Mouse (Mus musculus) thymus, adult 2 months (tissue): ENCODE measurements around the gene Med9. TPM values are rescaled to one million over a fixed set of nuclear protein-coding genes. Genes with fewer than 3 reads are reported as not detected.

Experiments used
- DNase-seq: peaks from one replicate; pipeline ENCODE4 v3.0.0; 2021
- H3K27ac ChIP-seq: fragments of 200-500 bp; 2 replicates; pipeline ENCODE4 v1.5.1; 2012; ENCODE audit warnings: low read length, control low read depth; ENCODE audit not compliant: control insufficient read depth, insufficient read depth
- H3K27me3 ChIP-seq: fragments of 200-500 bp; 2 replicates; pipeline ENCODE4 v1.6.1; 2012; ENCODE audit warnings: mild to moderate bottlenecking, low read length, moderate library complexity, mixed read lengths; ENCODE audit not compliant: control insufficient read depth, insufficient read depth
- H3K36me3 ChIP-seq: fragments of 200-500 bp; 2 replicates; pipeline ENCODE4 v1.6.1; 2012; ENCODE audit warnings: mild to moderate bottlenecking, low read length, moderate library complexity; ENCODE audit not compliant: control insufficient read depth, insufficient read depth
- H3K4me1 ChIP-seq: fragments of 200-500 bp; replicated peaks from 2 replicates; pipeline ENCODE4 v1.6.1; 2012; ENCODE audit warnings: low read length; ENCODE audit not compliant: control insufficient read depth, insufficient read depth
- H3K4me3 ChIP-seq: fragments of 200-500 bp; 2 replicates; pipeline ENCODE4 v1.5.1; 2012; ENCODE audit warnings: mild to moderate bottlenecking, low read length, control low read depth, moderate library complexity; ENCODE audit not compliant: control insufficient read depth, insufficient read depth
- CTCF ChIP-seq: fragments of 200-500 bp; IDR thresholded peaks from 2 replicates; pipeline ENCODE4 v1.5.1; 2012; ENCODE audit warnings: mild to moderate bottlenecking, control low read depth, low read length, moderate library complexity, borderline replicate concordance; ENCODE audit not compliant: control insufficient read depth, poor library complexity, insufficient read depth; ENCODE audit errors: extremely low read depth
- POLR2A ChIP-seq: fragments of 200-500 bp; IDR thresholded peaks from 2 replicates; pipeline ENCODE4 v1.6.1; 2012; ENCODE audit warnings: mild to moderate bottlenecking, low read length, control low read depth, moderate library complexity; ENCODE audit not compliant: control insufficient read depth, poor library complexity, insufficient read depth; ENCODE audit errors: extremely low read depth
- WGBS: fragments of 180-500 bp; shearing (Covaris S2); methylation state at CpG from one replicate; pipeline ENCODE4 v1.1.7; 2018; 5-methylcytosine and 5-hydroxymethylcytosine counted together
- polyA plus RNA-seq: library from polyadenylated mRNA; depleted of rRNA; stranded (reverse); fragments of >200 nt; gene quantifications from 2 replicates; pipeline ENCODE4 v1.2.3, GENCODE M21; 2012; rRNA removed

Med9 gene
- polyA plus RNA-seq, result 21.0 and 23.6 TPM in 2 replicates

GRCm38 (mm10) chr11:59947752-59948400, at the start of gene Med9:
Gene Med9 (plus strand): TSS chr11:59948206.
- DNase-seq, result peak; percentile 93
- Histone ChIP-seq H3K27me3 (no peaks in the 10 kb centered on the region), H3K36me3 (no peaks in the 10 kb centered on the region), H3K4me1 (peaks cover 7% of the 10 kb centered on the region; the same call in 1 of the 2 replicates), H3K4me3 (peak within 1 kb of the TSS; percentile 67), H3K27ac (no peak within 1 kb of the TSS)
- 2% methylated on average over 43 of the region's 43 CpGs for WGBS
- TF ChIP-seq POLR2A (peak; percentile 53; the same call in 1 of the 2 replicates), CTCF (0 out of 2 replicates have a peak, but pooled peaks have one; percentile 29)

- no peaks in the 10 kb centered on the region for H3K36me3 ChIP-seq
- TF ChIP-seq CTCF (no peak), POLR2A (no peak)
- H3K27me3 ChIP-seq, result no peaks in the 10 kb centered on the region
- H3K4me3 ChIP-seq, result no peak overlapping the region
- H3K27ac ChIP-seq, result no peak overlapping the region
- no peak for DNase-seq
- 61% methylated on average over 13 of the region's 13 CpGs for WGBS
- no peaks in the 10 kb centered on the region for H3K4me1 ChIP-seq
Measured at GRCm38 (mm10) chr11:59899711-59900685, 48.0 kb upstream of the Med9 start.

- no peaks in the 10 kb centered on the region for H3K27me3 ChIP-seq
- no peak overlapping the region for H3K27ac ChIP-seq
- H3K36me3 ChIP-seq, result no peaks in the 10 kb centered on the region
- no peak overlapping the region for H3K4me3 ChIP-seq
- no peak for DNase-seq
- TF ChIP-seq POLR2A, result no peak
- no peak for TF ChIP-seq CTCF
- no peaks in the 10 kb centered on the region for H3K4me1 ChIP-seq
- WGBS, result 100% methylated on average over 1 of the region's 1 CpGs
Measured at GRCm38 (mm10) chr11:59900995-59901394, 47.0 kb upstream of the Med9 start.

GRCm38 (mm10) chr11:59902045-59902726, 45.8 kb upstream of the Med9 start:
- DNase-seq, result no peak
- Histone ChIP-seq H3K4me3 (no peak overlapping the region), H3K4me1 (no peaks in the 10 kb centered on the region), H3K27ac (peak overlapping the region; percentile 53; the same call in 1 of the 2 replicates), H3K36me3 (no peaks in the 10 kb centered on the region), H3K27me3 (no peaks in the 10 kb centered on the region)
- TF ChIP-seq POLR2A (no peak), CTCF (no peak)
- WGBS, result 85% methylated on average over 8 of the region's 8 CpGs

GRCm38 (mm10) chr11:59906521-59907123, 41.4 kb upstream of the Med9 start:
- Histone ChIP-seq H3K4me3 (no peak overlapping the region), H3K27ac (no peak overlapping the region), H3K36me3 (no peaks in the 10 kb centered on the region), H3K27me3 (no peaks in the 10 kb centered on the region), H3K4me1 (no peaks in the 10 kb centered on the region)
- TF ChIP-seq POLR2A (no peak), CTCF (no peak)
- no peak for DNase-seq
- 94% methylated on average over 6 of the region's 6 CpGs for WGBS
